Mouse (Mus musculus): Measurements from ENCODE around the gene Col4a2. TPM values are rescaled to one million over a fixed set of nuclear protein-coding genes. Genes with fewer than 3 reads are reported as not detected.

The Col4a2 gene
- polyA plus RNA-seq, 1 experiment, result 36.0 TPM

- 73% methylated on average over 4 of the region's 4 CpGs for WGBS
- DNase-seq (ENCODE audit: low read depth in 1 of 2, low spot score in 2 of 2), result no peak
- TF ChIP-seq CTCF (IDR thresholded peaks at IDR 0.05; ENCODE audit: extremely low read depth, insufficient read depth, insufficient read length, insufficient replicate concordance), result no peak
- no peak for TF ChIP-seq POLR2A (IDR thresholded peaks at IDR 0.05; ENCODE audit: low read depth, low read length)
- no peak overlapping the region for H3K4me3 ChIP-seq (ENCODE audit: extremely low read depth, insufficient read depth, insufficient read length)
- no peak overlapping the region for H3K27ac ChIP-seq (ENCODE audit: insufficient read depth, low read length)
- no peaks in the 10 kb centered on the region for H3K27me3 ChIP-seq (ENCODE audit: control insufficient read depth, insufficient read depth, low read length)
- H3K36me3 ChIP-seq (ENCODE audit: control insufficient read depth, insufficient read depth, low read length), result no peaks in the 10 kb centered on the region
- no peaks in the 10 kb centered on the region for H3K4me1 ChIP-seq (ENCODE audit: control insufficient read depth, insufficient read depth, insufficient read length)
Observed at GRCm38 (mm10) chr8:11404614-11405013, 92.0 kb downstream of the Col4a2 start.

GRCm38 (mm10) chr8:11405722-11406481 lies 93.3 kb downstream of the Col4a2 start:
- TF ChIP-seq POLR2A (IDR thresholded peaks at IDR 0.05; ENCODE audit: low read depth, low read length) (no peak), CTCF (IDR thresholded peaks at IDR 0.05; ENCODE audit: extremely low read depth, insufficient read depth, insufficient read length, insufficient replicate concordance) (no peak)
- H3K27ac ChIP-seq (ENCODE audit: insufficient read depth, low read length), result no peak overlapping the region
- no peak for DNase-seq (ENCODE audit: low read depth in 1 of 2, low spot score in 2 of 2)
- no peaks in the 10 kb centered on the region for H3K4me1 ChIP-seq (ENCODE audit: control insufficient read depth, insufficient read depth, insufficient read length)
- no peak overlapping the region for H3K4me3 ChIP-seq (ENCODE audit: extremely low read depth, insufficient read depth, insufficient read length)
- WGBS, result 84% methylated on average over 13 of the region's 13 CpGs
- no peaks in the 10 kb centered on the region for H3K27me3 ChIP-seq (ENCODE audit: control insufficient read depth, insufficient read depth, low read length)
- no peaks in the 10 kb centered on the region for H3K36me3 ChIP-seq (ENCODE audit: control insufficient read depth, insufficient read depth, low read length)

- TF ChIP-seq CTCF (IDR thresholded peaks at IDR 0.05; ENCODE audit: extremely low read depth, insufficient read depth, insufficient read length, insufficient replicate concordance) (no peak), POLR2A (IDR thresholded peaks at IDR 0.05; ENCODE audit: low read depth, low read length) (no peak)
- H3K4me1 ChIP-seq (ENCODE audit: control insufficient read depth, insufficient read depth, insufficient read length), result no peaks in the 10 kb centered on the region
- H3K27ac ChIP-seq (ENCODE audit: insufficient read depth, low read length), result no peak overlapping the region
- no peaks in the 10 kb centered on the region for H3K36me3 ChIP-seq (ENCODE audit: control insufficient read depth, insufficient read depth, low read length)
- WGBS, result 82% methylated on average over 12 of the region's 12 CpGs
- H3K27me3 ChIP-seq (ENCODE audit: control insufficient read depth, insufficient read depth, low read length), result no peaks in the 10 kb centered on the region
- no peak overlapping the region for H3K4me3 ChIP-seq (ENCODE audit: extremely low read depth, insufficient read depth, insufficient read length)
- DNase-seq (ENCODE audit: low read depth in 1 of 2, low spot score in 2 of 2), result no peak
Observed at GRCm38 (mm10) chr8:11411504-11412124, 99.0 kb downstream of the Col4a2 start.

GRCm38 (mm10) chr8:11412450-11412849 lies 99.8 kb downstream of the Col4a2 start:
- WGBS, result 84% methylated on average over 5 of the region's 5 CpGs
- TF ChIP-seq CTCF (IDR thresholded peaks at IDR 0.05; ENCODE audit: extremely low read depth, insufficient read depth, insufficient read length, insufficient replicate concordance), result no peak
- no peak for TF ChIP-seq POLR2A (IDR thresholded peaks at IDR 0.05; ENCODE audit: low read depth, low read length)

GRCm38 (mm10) chr8:11414304-11414703 lies 101.7 kb downstream of the Col4a2 start:
- no peak for DNase-seq (ENCODE audit: low read depth in 1 of 2, low spot score in 2 of 2)
- no peaks in the 10 kb centered on the region for H3K4me1 ChIP-seq (ENCODE audit: control insufficient read depth, insufficient read depth, insufficient read length)
- no peaks in the 10 kb centered on the region for H3K36me3 ChIP-seq (ENCODE audit: control insufficient read depth, insufficient read depth, low read length)
- no peaks in the 10 kb centered on the region for H3K27me3 ChIP-seq (ENCODE audit: control insufficient read depth, insufficient read depth, low read length)
- H3K27ac ChIP-seq (ENCODE audit: insufficient read depth, low read length), result no peak overlapping the region
- TF ChIP-seq POLR2A (IDR thresholded peaks at IDR 0.05; ENCODE audit: low read depth, low read length) (no peak), CTCF (IDR thresholded peaks at IDR 0.05; ENCODE audit: extremely low read depth, insufficient read depth, insufficient read length, insufficient replicate concordance) (no peak)
- no peak overlapping the region for H3K4me3 ChIP-seq (ENCODE audit: extremely low read depth, insufficient read depth, insufficient read length)
- WGBS, result 91% methylated on average over 8 of the region's 8 CpGs

More at GRCm38 (mm10) chr8:11412450-11412849, 99.8 kb downstream of the Col4a2 start:
- H3K27me3 ChIP-seq (ENCODE audit: control insufficient read depth, insufficient read depth, low read length), result no peaks in the 10 kb centered on the region
- no peak overlapping the region for H3K4me3 ChIP-seq (ENCODE audit: extremely low read depth, insufficient read depth, insufficient read length)
- H3K4me1 ChIP-seq (ENCODE audit: control insufficient read depth, insufficient read depth, insufficient read length), result no peaks in the 10 kb centered on the region
- H3K27ac ChIP-seq (ENCODE audit: insufficient read depth, low read length), result no peak overlapping the region
- no peak for DNase-seq (ENCODE audit: low read depth in 1 of 2, low spot score in 2 of 2)
- H3K36me3 ChIP-seq (ENCODE audit: control insufficient read depth, insufficient read depth, low read length), result no peaks in the 10 kb centered on the region

GRCm38 (mm10) chr8:11415089-11415488 lies 102.5 kb downstream of the Col4a2 start:
- TF ChIP-seq POLR2A (IDR thresholded peaks at IDR 0.05; ENCODE audit: low read depth, low read length) (no peak), CTCF (IDR thresholded peaks at IDR 0.05; ENCODE audit: extremely low read depth, insufficient read depth, insufficient read length, insufficient replicate concordance) (no peak)
- DNase-seq (ENCODE audit: low read depth in 1 of 2, low spot score in 2 of 2), result no peak
- Histone ChIP-seq H3K36me3 (ENCODE audit: control insufficient read depth, insufficient read depth, low read length) (no peaks in the 10 kb centered on the region), H3K27ac (ENCODE audit: insufficient read depth, low read length) (no peak overlapping the region), H3K27me3 (ENCODE audit: control insufficient read depth, insufficient read depth, low read length) (no peaks in the 10 kb centered on the region), H3K4me1 (ENCODE audit: control insufficient read depth, insufficient read depth, insufficient read length) (no peaks in the 10 kb centered on the region), H3K4me3 (ENCODE audit: extremely low read depth, insufficient read depth, insufficient read length) (no peak overlapping the region)
- 87% methylated on average over 10 of the region's 10 CpGs for WGBS

- no peak overlapping the region for H3K27ac ChIP-seq (ENCODE audit: insufficient read depth, low read length)
- H3K27me3 ChIP-seq (ENCODE audit: control insufficient read depth, insufficient read depth, low read length), result no peaks in the 10 kb centered on the region
- H3K4me3 ChIP-seq (ENCODE audit: extremely low read depth, insufficient read depth, insufficient read length), result no peak overlapping the region
- 77% methylated on average over 13 of the region's 13 CpGs for WGBS
- H3K36me3 ChIP-seq (ENCODE audit: control insufficient read depth, insufficient read depth, low read length), result no peaks in the 10 kb centered on the region
- no peak for TF ChIP-seq CTCF (IDR thresholded peaks at IDR 0.05; ENCODE audit: extremely low read depth, insufficient read depth, insufficient read length, insufficient replicate concordance)
- TF ChIP-seq POLR2A (IDR thresholded peaks at IDR 0.05; ENCODE audit: low read depth, low read length), result no peak
- H3K4me1 ChIP-seq (ENCODE audit: control insufficient read depth, insufficient read depth, insufficient read length), result no peaks in the 10 kb centered on the region
- no peak for DNase-seq (ENCODE audit: low read depth in 1 of 2, low spot score in 2 of 2)
Observed at GRCm38 (mm10) chr8:11417762-11418161, 105.2 kb downstream of the Col4a2 start.
